ENCODE assay signal across 16 mouse cellular contexts in genomic region chr12:98389618-98390017, GRCm38 (mm10).
"Had no signal": no experiment of that assay in that cellular context is flagged by ENCODE, and none has a peak within 500 bp of the region (broad histone marks: within the 10 kb centered on the region; RNA-seq: fewer than 3 reads in every experiment).

No protein-coding gene starts in this region.

- H3K9ac ChIP-seq: neural tube, embryonic 13.5 days; neural tube, embryonic 15.5 days; stomach, embryonic 15.5 days had no signal

- DNase-seq: retina, postnatal 1 day; right cerebral cortex, adult 18-20 months; right cerebral cortex, postnatal 14 days; right cerebral cortex, postnatal 25 days; right cerebral cortex, postnatal 4 days; spleen, adult 18-20 months; thymus, adult 18-20 months; thymus, adult 2 months; thymus, postnatal 14 days; thymus, postnatal 25 days; thymus, postnatal 36 days; thymus, postnatal 4 days had no signal

- H3K4me1 ChIP-seq: neural tube, embryonic 13.5 days; neural tube, embryonic 15.5 days; stomach, embryonic 15.5 days had no signal

- H3K4me2 ChIP-seq: neural tube, embryonic 13.5 days; neural tube, embryonic 15.5 days; stomach, embryonic 15.5 days had no signal

- H3K27me3 ChIP-seq: neural tube, embryonic 13.5 days; neural tube, embryonic 15.5 days; stomach, embryonic 15.5 days had no signal

- H3K4me3 ChIP-seq: neural tube, embryonic 13.5 days; neural tube, embryonic 15.5 days; stomach, embryonic 15.5 days had no signal

- H3K27ac ChIP-seq: neural tube, embryonic 13.5 days; neural tube, embryonic 15.5 days; stomach, embryonic 15.5 days; stomach, postnatal 0 days had no signal

- H3K36me3 ChIP-seq: neural tube, embryonic 13.5 days; neural tube, embryonic 15.5 days; stomach, embryonic 15.5 days had no signal

- H3K9me3 ChIP-seq: neural tube, embryonic 13.5 days; neural tube, embryonic 15.5 days; stomach, embryonic 15.5 days had no signal
